Mouse (Mus musculus) lung, postnatal 0 days (tissue): Measurements from ENCODE around the gene Gjc2. TPM values are rescaled to one million over a fixed set of nuclear protein-coding genes. Genes with fewer than 3 reads are reported as not detected.

Experiments
- ATAC-seq: fragments of 200-750 bp; cut with Nextera tagmentation; 2 replicates; pipeline ENCODE4 v1.8.0; 2017; ENCODE audit warnings: moderate library complexity
- DNase-seq: peaks from one replicate; pipeline ENCODE4 v3.0.0-alpha.2; 2016; ENCODE audit warnings: low spot score
- H3K27ac ChIP-seq: fragments of 300-500 bp; sonication (generic); 2 replicates; pipeline ENCODE4 v1.5.1; 2014; ENCODE audit warnings: antibody characterized with exemption, mild to moderate bottlenecking, low read length, mixed read lengths
- H3K27me3 ChIP-seq: fragments of 300-500 bp; sonication (generic); replicated peaks from 2 replicates; pipeline ENCODE4 v1.6.1; 2014; ENCODE audit warnings: low read length, mixed read lengths; ENCODE audit not compliant: insufficient read depth
- H3K36me3 ChIP-seq: fragments of 300-500 bp; sonication (generic); 2 replicates; pipeline ENCODE4 v1.6.1; 2014; ENCODE audit warnings: low read length, mixed read lengths; ENCODE audit not compliant: insufficient read depth
- H3K4me1 ChIP-seq: fragments of 300-500 bp; sonication (generic); 2 replicates; pipeline ENCODE4 v1.6.1; 2014; ENCODE audit warnings: antibody characterized with exemption, low read depth, low read length, mixed read lengths; ENCODE audit not compliant: insufficient read depth
- H3K4me2 ChIP-seq: fragments of 300-500 bp; sonication (generic); replicated peaks from 2 replicates; pipeline ENCODE4 v1.6.1; 2014; ENCODE audit warnings: low read depth, mild to moderate bottlenecking, low read length, moderate library complexity, mixed read lengths
- H3K4me3 ChIP-seq: fragments of 300-500 bp; sonication (generic); 2 replicates; pipeline ENCODE4 v1.5.1; 2014; ENCODE audit warnings: low read depth, low read length
- H3K9ac ChIP-seq: fragments of 300-500 bp; sonication (generic); replicated peaks from 2 replicates; pipeline ENCODE4 v1.6.1; 2014; ENCODE audit warnings: low read depth, mild to moderate bottlenecking
- H3K9me3 ChIP-seq: fragments of 300-500 bp; sonication (generic); 2 replicates; pipeline ENCODE4 v1.6.1; 2016; ENCODE audit warnings: low read length, mixed read lengths
- CTCF ChIP-seq: IDR thresholded peaks from 2 replicates; pipeline ENCODE4 v1.5.1; 2016; ENCODE audit warnings: antibody characterized with exemption, mild to moderate bottlenecking
- EP300 ChIP-seq: IDR thresholded peaks from 2 replicates; pipeline ENCODE4 v1.6.1; 2016; ENCODE audit warnings: antibody characterized with exemption, mild to moderate bottlenecking, control low read depth
- whole genome bisulfite sequencing: fragments of 180-500 bp; shearing (Covaris S2); extraction: QIAGEN DNeasy Blood & Tissue Kit; methylation state at CpG from one replicate; pipeline ENCODE4 v1.1.7; 2014; 5-methylcytosine and 5-hydroxymethylcytosine counted together
- polyA plus RNA-seq: library from polyadenylated mRNA; unstranded; fragments of >200 nt; fragmentation: Nextera tagmentation; extraction: Ambion mirVana; gene quantifications from 2 replicates; pipeline ENCODE4 v1.2.1, GENCODE M21; 2015

Gene Gjc2
- 1.8 and 2.5 TPM in 2 replicates for polyA plus RNA-seq

DNA sequence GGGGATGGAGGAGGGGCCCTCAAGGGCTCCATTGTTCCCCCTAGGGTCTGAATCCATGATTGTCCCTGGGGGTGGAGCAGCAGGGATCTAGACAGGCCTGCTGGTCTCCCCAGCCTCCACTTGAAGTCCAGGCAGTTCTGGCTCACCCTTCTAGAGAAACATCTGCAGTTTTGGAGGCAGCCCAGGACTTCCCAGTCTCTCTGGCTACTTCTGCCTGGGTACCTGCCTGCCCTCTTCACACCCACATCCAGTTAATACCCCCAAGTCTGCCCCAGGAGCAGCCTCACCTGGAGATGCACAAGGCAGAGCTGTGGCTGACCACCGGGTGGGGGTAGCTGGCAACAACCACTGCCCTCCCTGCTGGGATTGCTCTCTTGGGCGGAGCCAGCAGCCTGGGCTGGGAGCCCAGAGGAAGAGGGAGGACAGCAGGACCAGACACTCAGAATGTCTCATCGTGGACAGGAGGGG, at the start of gene Gjc2:
TSS of gene Gjc2 (minus strand) at position 350 of the 468 bp plus-strand sequence.
- Histone ChIP-seq H3K4me2 (0 out of 2 replicates have a peak within 1 kb of the TSS, but pooled peaks have one; percentile 17), H3K9me3 (no peaks in the 10 kb centered on the region), H3K9ac (no peak within 1 kb of the TSS), H3K4me1 (peaks cover 3% of the 10 kb centered on the region; the same call in 1 of the 2 replicates), H3K27me3 (peaks cover 6% of the 10 kb centered on the region; the same call in 1 of the 2 replicates), H3K27ac (peak within 1 kb of the TSS; percentile 59), H3K36me3 (0 out of 2 replicates have a peak, but pooled peaks cover 12% of the 10 kb centered on the region), H3K4me3 (no peak within 1 kb of the TSS)
- WGBS, result 35% methylated on average over 3 of the region's 3 CpGs
- DNase-seq (peak; percentile 56), ATAC-seq (peak; percentile 66)
- no peak for TF ChIP-seq EP300
- no peak for TF ChIP-seq CTCF

DNA sequence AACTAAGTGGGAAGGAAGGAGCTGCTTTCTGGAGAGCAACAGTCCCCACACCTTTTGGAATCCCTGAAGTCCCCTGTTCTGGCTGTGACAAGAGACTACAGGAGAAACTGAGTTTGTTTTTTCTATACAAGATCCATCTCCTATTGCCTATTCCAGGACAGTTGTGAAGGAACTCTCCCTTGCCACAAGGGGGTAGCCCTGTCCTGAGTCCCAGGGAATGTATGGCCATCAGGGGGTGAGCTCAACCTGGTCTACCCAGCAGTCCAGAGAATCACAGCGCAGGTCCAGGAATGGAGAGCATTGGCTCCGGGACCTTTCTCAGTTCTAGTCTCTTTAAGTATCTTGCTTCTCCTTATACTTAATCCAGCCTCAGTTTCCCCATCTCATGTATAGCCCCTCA, 49.8 kb upstream of the Gjc2 start:
- TF ChIP-seq CTCF (peak; percentile 65), EP300 (no peak)
- no peaks in the 10 kb centered on the region for H3K27me3 ChIP-seq
- DNase-seq, result no peak
- no peak overlapping the region for H3K9ac ChIP-seq
- no peaks in the 10 kb centered on the region for H3K36me3 ChIP-seq
- WGBS, result 61% methylated on average over 2 of the region's 2 CpGs
- no peaks in the 10 kb centered on the region; the same call in 1 of the 2 replicates for H3K4me1 ChIP-seq
- no peak for ATAC-seq
- H3K4me3 ChIP-seq, result no peak overlapping the region
- no peak overlapping the region for H3K27ac ChIP-seq
- H3K9me3 ChIP-seq, result no peaks in the 10 kb centered on the region
- no peak overlapping the region for H3K4me2 ChIP-seq

DNA sequence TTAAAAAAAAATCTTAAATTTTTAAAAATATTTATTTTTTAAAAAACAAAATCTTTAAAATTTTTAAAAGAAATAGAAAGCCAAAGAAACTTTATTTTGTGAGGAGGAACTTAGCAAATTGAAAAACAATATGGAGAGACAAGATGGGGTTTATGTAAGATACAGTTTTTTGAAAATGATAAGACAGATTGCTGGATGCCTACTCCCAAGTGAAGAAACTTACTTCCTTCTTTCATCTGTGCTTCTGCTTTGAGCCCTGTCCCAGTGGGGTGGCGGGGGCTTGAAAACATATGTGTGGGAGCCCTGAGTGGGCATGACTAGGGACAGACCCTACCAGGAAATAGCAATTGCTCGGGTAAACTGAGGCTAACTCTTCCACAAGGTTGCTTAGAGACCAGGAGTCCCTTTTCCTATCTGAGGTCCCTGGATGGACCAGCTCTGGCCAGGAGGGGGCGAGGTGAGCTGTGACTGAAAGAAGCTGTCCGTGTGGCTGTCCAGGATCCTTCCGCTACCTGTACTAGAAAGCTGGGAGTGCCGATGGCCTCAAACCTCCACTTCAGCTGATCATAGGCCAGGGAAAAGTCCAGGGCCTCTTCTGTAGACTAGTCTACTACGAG, 47.2 kb upstream of the Gjc2 start:
- Histone ChIP-seq H3K9ac (no peak overlapping the region), H3K9me3 (no peaks in the 10 kb centered on the region), H3K36me3 (no peaks in the 10 kb centered on the region), H3K27me3 (no peaks in the 10 kb centered on the region), H3K4me1 (peaks cover 16% of the 10 kb centered on the region), H3K27ac (no peak overlapping the region), H3K4me3 (no peak overlapping the region), H3K4me2 (no peak overlapping the region)
- ATAC-seq (no peak), DNase-seq (peak; percentile 74)
- 7% methylated on average over 7 of the region's 7 CpGs for WGBS
- TF ChIP-seq EP300, result no peak
- TF ChIP-seq CTCF, result peak; percentile 85

DNA sequence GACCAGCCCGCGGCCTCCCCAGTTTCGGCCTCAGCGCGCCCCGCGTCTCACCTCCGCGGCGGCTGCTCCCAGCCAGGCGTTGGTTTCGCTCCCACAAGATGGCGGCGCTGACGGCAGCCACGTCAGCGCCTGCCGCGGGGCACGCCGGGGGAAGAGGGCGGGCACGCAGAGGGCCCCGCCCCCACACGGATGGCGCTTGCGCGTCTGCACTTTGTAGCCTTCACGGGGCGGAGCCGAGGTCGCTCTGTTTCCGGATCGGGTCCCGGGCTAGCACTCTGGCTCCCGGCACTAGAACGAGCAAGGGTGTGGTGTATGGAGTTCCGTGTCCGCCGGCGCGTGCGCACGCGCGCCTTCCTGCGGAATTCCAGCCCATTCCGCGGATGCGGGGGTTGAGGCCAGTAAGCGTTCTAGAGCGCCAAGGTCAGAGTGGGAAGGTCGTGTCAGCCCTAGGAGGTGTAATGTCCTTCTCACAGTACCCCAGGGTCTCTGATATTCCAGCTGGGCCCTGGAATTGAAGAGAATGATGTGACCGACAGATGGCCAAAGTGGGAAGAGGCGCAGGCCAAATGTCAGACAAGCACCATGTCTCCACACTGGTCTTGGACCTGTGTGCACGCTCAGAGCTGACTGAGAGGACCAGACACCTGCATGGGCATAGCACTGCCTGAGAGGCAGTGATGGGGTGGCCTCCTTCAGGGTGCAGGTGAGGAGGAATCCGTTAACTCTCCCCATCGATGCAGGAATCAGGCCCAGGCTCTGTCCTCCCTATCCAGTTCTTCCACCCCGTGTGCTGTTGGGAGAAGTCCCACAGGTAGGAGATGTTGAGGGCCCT, 45.3 kb upstream of the Gjc2 start, which contains the start of gene Arf1:
TSS of gene Arf1 (minus strand) at position 149 of the 832 bp plus-strand sequence.
- H3K4me1 ChIP-seq, result peaks cover 31% of the 10 kb centered on the region
- H3K27ac ChIP-seq, result peak within 1 kb of the TSS; percentile 99
- peak within 1 kb of the TSS; percentile 99 for H3K4me3 ChIP-seq
- TF ChIP-seq CTCF (peak; percentile 17; the same call in 1 of the 2 replicates), EP300 (no peak)
- no peaks in the 10 kb centered on the region for H3K27me3 ChIP-seq
- peak within 1 kb of the TSS; percentile 93 for H3K4me2 ChIP-seq
- H3K9ac ChIP-seq, result peak within 1 kb of the TSS; percentile 99
- 6% methylated on average over 52 of the region's 59 CpGs for WGBS
- ATAC-seq (peak; percentile 96), DNase-seq (peak; percentile 97)
- no peaks in the 10 kb centered on the region for H3K36me3 ChIP-seq
- no peaks in the 10 kb centered on the region for H3K9me3 ChIP-seq

DNA sequence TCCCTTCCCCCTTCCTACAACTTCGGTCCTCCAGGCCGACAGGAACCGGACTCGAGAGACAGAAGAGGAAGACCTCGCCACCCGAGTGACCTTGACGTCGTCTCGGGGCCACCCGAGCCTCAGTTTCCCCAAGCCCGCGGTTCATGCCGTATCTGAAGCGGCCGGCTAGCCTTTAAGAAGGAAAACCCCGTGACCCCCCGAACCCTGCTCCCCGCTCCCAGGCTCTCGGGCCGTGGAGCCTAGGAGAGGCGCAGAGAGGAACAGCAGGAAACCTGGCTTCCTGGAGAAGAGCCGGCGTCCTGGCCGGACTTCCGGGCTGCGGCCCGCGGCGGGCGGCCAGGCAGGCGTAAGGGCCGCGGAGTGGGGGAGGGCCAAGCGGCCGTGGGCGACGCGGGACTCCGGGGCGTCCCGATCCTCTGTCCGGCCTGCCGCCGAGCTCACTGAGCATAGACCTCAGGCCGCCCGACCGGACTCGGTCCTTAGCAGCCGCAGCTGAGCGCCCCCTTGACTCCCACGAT, 44.6 kb upstream of the Gjc2 start:
- Histone ChIP-seq H3K9ac (peak overlapping the region; percentile 99), H3K4me2 (peak overlapping the region; percentile 93), H3K36me3 (no peaks in the 10 kb centered on the region), H3K27me3 (no peaks in the 10 kb centered on the region), H3K27ac (peak overlapping the region; percentile 99), H3K4me3 (peak overlapping the region; percentile 99), H3K9me3 (no peaks in the 10 kb centered on the region), H3K4me1 (peaks cover 37% of the 10 kb centered on the region)
- DNase-seq, result peak; percentile 88
- ATAC-seq, result peak; percentile 87
- 6% methylated on average over 36 of the region's 51 CpGs for WGBS
- TF ChIP-seq EP300, result no peak
- TF ChIP-seq CTCF, result no peak
